Mouse (Mus musculus) layer of hippocampus, adult 11-12 months (tissue): ENCODE data around the gene Tcf21.

Source experiments
- DNase-seq: peaks from one replicate; pipeline ENCODE4 v3.0.0; 2022; ENCODE audit warnings: low spot score

The Tcf21 gene

DNA sequence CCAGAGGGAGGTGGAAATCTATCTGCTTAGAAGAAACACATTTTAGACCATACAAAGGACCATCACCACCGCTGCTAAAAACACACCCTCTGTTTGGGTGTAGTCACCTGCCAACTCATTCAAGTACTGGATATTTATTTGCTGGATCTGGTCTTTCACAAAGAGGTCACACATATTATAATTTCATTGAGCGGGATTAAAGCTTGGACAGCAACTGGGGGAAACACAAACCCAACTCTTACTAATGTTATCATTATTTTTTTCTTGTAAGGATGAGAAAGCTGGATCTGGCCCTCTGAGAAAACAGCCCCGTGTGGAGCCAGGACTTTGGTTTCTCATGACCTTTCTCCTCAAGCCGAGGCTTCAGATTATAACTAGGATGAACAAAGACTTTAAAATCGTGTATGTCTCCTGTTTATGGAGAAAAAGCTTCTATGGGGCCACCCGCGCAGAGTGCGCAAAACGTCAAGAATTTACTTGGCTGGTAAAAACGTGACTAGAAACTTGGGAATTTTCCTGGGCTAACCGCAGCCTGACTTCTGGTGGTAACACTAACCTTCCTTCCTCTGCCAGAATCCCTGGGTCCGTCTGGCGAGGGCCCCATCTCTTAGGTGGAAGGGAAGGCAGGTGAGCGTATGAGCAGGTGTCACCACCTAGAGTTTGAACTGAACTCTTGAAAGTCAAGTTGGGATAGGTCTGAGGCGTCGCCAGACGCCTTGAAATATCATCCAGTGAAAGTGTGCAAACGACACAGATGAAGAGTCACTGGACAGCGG lies 4.3 kb downstream of the Tcf21 start:
- DNase-seq, result no peak

GRCm38 (mm10) chr10:22814771-22815170 lies 5.2 kb downstream of the Tcf21 start:
- DNase-seq, result no peak

DNA sequence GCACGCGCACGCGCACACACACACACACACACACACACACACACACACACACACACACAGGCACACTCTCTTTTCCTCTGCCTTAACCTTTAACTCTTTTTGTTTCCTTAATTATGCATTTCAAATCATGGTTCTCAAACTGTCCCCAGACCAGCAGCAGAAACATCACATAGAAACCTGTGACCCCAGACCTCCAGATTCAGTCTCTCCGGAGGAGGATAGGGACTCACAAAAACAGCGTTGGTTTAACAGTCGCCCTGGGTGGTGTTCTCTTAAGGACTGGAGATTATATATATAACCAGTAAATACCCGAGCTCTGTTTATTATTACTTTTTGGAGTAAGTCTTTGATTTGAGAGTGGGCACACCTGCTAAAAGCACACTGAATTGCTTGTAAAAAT lies 5.7 kb downstream of the Tcf21 start:
- no peak for DNase-seq

DNA sequence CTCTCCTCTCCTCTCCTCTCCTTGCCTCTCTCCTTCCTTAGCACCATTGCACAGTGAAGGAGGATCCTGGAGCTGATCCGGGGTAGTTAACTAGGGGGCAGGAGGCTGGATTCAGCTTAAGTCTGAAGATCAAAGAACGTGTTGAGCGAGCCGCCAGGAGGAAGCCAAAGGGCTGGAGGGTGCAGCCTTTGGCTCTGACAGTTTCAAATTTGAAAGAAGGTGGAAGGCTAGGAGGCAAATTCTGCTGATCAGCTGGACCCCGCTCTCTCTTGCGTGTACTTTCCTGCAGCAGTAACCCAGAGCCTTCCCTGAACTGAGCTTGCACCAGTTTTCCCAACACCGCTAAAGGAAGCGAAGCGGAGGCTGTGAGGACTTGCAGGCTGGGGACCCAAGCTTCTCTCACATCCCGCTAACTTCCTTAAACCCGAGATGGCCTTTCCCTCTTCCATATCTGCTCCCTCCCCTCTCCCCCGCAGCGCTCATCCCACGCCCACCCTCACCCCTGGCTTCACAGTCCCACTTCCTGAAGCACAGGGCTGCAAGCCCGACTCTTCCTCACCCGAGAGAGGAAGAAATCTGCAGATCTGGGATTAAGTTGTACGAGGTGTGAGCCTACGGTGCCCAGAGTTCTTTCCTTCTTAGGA lies 6.5 kb downstream of the Tcf21 start:
- no peak for DNase-seq

GRCm38 (mm10) chr10:22811921-22812320 lies 8.1 kb downstream of the Tcf21 start:
- no peak for DNase-seq

DNA sequence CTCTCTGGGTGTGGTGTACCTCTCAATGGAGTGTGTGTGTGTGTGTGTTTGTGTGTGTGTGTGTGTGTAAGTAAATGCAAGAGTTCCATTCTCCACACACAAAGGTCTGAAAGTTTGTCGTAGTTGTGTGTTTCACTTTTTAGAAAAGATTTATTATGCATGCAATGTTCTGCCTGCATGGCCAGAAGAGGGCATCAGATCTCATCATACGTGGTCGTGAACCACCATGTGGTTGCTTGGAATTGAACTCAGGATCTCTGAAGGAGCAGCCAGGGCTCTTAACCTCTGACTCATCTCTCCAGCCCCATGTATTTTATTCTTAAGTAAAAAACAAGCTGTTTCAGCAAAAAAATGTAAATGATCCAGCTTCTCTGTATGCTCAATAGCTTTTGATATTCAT lies 37.3 kb downstream of the Tcf21 start:
- no peak for DNase-seq

DNA sequence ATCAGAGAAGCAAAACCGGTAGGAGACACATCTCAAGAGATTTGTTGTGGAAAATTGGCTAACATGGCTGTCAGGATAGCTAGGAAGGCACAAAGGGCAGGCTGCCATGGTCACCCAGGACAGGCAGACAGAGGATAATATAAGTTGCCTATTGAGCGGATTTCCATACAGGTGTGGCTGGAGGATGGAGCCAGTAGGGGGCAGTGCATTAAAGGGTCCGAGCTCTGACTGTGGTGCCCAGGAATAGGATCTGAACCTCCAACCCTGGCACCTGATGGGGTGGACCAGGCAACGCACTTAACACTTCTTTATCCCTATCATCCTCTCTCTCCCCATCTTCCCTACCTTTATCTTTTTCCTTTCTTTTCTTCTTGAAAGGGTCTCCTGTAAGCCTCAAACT lies 38.5 kb downstream of the Tcf21 start:
- DNase-seq, result no peak

GRCm38 (mm10) chr10:22777939-22778338 lies 42.0 kb downstream of the Tcf21 start:
- peak; percentile 12 for DNase-seq

DNA sequence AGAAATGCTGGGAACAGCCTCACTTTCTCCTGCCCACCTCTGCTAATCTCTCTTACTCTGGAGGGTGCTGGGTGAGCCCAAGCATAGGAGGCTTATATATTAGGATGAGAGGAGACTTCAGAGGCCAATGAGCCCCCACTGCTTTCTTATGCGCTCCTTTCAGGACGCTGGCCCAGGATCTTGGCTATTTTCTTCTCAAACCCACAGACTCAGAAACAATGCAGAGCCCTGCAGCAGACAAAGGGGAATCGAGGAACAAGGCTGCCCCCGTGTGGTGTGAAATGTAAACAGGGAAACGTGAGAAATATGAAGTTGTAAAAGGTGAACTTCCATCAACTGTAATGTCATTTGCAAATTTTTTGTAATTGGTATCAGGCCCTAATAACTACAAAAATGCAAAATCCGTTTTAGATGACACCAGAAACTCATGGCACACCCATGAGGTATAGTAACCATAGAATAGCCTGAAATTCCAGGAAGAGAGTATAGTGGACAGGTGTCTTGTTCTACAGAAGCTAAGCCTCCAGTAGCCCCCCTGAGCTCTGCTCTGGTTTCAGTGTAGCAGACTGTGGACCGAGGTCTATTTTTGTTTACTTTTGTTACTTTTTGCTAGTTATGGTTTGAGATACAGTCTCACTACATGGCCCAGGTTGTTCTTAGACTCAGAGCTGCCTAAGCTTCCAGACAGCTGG lies 43.8 kb downstream of the Tcf21 start:
- DNase-seq, result peak; percentile 66

- no peak for DNase-seq
These were observed 44.5 kb downstream of the Tcf21 start for GRCm38 (mm10) chr10:22775456-22775855.

DNA sequence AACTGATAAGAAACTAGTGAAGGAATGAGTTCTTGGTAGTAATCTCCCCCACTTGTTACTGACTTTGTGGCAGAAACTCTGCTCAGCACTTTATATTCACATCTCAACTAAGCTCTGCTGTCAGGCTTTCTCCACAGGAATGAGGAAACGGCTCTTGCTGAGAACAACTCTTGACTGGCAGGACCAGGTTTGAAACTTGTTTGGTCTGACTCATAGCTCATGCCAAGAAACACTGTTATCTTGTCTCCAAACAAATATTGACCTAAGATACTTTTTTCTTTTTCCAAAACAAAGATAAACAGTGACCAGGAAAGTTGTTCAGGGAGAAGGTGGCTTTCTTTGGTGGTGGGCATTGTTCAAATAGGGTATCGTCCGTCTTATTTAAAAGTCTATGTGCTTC lies 45.3 kb downstream of the Tcf21 start:
- DNase-seq, result no peak
